Mouse (Mus musculus) skeletal muscle tissue, adult 2 months (tissue): ENCODE measurements around the gene Mctp2.

Experiments
- DNase-seq: peaks from one replicate; pipeline ENCODE4 v3.0.0-alpha.2; 2012; ENCODE audit warnings: low read depth, low spot score

Gene Mctp2

DNA sequence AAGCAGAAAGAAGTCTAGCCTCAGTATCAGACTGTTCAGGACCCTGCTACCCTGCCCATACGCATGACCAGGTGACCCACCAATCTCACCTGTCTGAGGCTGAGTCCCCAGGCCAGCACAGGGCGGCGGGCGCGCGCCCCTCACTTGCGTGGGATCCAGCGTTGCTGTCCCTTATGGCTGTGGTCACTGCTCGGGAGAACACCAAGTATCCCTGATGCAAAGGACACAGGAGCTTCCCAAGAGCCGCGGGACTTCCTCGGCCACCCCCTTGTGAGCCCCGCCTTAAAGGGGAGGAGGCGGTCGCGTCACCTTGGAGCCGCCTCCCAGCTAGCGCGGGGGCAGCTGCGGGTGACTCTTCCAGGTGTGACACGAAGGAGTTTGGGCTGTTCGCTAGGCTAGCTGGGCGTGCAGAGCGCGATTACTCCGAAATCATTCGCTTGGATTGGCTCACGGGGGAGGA lies at the start of gene Mctp2:
Gene Mctp2 (minus strand): TSS at position 227 of the 460 bp plus-strand sequence.
- peak; percentile 7 for DNase-seq

DNA sequence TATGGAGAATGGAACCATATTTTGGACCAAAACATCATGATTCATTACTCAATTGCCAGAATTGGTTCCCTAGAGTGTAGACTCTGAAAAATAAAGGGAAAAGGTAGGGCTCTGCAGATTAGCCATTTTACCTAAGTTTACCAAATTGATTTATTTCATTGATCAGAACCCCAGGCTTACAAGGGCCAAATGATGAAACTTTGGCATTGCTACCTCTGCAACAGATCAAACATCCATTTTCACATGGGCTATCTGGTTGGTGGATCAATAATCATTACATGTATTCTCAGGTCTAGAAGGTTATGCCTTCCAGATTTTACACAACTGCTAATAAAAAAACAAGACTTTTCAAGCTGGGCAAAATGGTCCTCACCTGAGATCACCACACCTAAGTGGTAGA lies 39.5 kb upstream of the Mctp2 start:
- no peak for DNase-seq

DNA sequence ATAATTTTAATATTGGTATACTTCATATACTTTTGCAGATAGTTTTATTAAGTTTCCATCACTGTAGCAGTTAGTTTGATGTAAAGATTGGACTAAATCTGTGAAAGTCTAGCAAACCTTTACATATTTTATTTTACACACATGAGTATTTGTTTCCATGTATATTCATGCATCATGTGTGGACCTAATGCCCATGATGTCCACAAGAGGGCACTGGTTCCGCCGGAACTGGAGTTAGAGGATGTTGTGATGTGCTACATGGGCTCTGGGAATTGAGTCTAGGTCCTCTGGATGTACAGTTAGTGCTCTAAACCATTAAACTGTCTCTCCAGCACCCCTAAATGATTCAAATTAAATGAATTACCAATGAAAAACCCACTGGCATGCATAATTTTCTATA lies 37.3 kb upstream of the Mctp2 start:
- no peak for DNase-seq

DNA sequence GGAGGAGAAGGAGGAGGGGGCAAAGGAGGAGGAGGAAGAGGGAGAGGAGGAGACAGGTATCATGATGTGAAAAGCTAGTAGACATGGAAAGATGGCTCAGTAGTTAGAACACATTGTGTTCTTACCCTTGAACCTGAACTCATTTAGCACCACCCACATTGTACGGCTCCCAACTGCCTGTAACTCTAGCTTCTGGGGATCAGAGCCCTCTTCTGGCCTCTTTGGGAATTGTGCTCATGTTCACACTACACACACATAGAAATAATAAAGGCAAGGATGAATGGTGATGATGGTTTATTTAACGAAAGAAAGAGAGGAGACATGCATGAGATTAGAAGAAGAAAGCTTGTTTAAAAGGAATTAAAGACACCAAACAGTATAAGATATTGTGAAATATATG lies 36.4 kb upstream of the Mctp2 start:
- no peak for DNase-seq

DNA sequence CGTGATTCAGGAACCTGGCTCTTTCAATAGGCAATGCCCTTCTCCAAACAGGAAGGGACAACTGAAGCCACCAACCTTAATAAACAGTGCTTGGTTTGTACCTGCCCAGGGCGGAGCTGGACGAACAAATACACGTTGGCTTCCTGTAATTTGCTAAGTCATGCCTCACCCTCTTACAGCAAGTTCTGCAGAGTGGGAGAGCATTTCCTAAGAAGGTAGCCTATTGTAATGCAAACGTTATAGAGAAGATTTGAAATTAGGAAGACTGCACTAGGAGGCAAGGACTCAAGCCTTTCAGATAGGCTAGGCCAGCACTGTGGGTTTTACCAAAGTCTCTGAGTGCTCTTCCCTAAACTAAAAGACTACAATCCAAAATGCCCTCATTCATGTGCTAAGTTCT lies 19.6 kb upstream of the Mctp2 start:
- DNase-seq = no peak

DNA sequence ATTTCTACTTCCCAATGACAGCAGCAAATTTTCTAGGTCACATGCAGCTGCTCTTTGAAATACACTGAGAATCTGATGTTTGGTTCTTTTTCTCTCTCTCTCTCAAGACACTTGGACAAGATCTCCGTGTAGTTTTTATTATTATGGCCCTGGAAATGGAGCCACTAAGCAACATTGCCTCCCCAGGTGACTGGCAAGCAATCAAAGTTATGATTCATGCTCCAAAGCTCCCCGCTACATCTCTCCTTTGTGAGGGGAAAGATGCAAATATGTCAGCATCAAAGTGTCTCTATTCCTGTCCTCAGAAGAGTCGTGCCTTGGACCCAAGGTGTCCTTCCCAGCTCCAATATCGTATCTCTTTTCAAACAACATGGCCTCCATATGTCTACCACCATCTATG lies 14.5 kb upstream of the Mctp2 start:
- no peak for DNase-seq

DNA sequence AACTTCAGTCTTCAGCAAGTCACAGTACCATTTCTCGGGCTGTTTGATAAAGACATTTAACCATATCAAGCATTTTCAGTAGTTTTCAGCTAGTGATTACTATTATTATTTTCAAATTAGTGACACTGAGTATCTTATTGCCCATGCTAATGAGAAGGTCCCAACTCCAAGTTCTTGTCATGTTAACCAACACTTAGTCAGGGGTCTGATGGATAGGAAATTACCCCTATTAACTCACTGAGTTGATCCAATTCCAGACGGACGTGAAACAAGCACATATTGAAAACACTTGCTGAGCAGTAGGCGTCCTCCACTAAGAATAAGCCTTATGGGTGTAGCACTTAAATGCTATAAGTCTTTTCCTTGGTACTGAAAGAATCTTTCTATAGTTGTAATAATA lies 14.0 kb upstream of the Mctp2 start:
- no peak for DNase-seq

DNA sequence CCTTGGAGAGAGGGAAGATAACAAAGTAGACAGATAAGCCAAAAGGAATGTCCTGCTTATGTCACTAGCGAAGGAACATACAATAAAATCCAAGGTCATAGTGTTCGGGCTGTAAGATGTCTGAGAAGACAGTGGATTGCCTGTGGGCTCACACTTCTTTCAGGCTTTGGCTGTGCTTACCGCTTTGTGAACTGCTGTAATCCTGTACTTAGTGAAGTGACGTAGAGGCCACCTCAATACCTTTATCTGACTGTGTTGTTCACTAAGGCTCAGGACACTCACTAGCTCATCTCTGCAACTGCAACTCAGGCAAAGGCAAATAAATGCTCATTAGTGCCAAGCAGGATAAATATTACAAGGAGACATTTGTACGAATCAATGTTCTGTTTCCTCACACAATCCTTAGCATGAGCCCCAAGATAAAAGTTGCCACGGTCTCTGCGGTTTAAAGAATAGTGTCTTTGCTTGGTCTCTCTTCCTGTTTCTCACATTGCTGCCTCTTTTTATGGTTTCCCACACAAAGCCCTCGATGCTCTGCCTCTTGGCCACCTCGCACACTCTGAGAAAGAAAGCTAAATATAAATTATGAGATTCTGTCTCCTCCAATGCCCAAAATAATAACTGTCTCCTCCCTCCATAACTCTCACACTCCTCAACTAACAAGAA lies 8.1 kb upstream of the Mctp2 start:
- no peak for DNase-seq

DNA sequence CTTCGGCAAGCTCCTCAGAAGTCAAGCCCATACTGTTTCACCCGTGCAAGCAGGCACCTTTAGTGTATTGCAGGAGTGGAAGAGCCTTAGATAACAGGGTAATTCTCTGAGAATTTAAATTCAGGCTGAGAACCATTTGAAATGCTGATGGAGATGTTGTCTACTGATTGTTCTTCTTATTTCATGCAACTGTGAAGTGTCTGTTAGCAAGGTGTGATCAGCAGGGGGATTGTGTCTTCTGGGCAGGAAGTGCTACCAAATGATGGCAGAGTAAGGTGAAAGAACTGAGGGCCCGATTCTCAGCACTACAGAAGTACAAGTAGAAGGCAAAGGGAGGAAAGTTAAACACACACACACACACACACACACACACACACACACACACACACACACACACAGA lies 7.5 kb upstream of the Mctp2 start:
- no peak for DNase-seq

DNA sequence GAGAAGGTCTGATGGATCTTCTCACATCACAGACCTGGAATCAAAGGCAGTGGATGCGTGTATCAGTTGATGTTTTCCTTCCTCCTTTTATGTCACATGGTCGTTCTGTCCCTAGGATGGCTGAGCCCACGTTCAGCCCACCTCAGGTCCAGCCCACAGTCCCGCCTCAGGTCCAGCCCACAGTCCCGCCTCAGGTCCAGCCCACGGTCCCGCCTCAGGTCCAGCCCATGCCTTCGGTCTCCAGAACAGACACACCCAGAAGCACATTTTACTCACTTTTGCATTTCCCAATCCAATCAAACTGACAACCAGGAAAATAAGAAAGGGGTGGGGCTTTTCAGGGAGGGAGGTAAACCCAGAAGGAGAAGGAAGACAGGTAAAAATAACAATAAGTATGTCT lies 5.2 kb upstream of the Mctp2 start:
- DNase-seq = no peak

DNA sequence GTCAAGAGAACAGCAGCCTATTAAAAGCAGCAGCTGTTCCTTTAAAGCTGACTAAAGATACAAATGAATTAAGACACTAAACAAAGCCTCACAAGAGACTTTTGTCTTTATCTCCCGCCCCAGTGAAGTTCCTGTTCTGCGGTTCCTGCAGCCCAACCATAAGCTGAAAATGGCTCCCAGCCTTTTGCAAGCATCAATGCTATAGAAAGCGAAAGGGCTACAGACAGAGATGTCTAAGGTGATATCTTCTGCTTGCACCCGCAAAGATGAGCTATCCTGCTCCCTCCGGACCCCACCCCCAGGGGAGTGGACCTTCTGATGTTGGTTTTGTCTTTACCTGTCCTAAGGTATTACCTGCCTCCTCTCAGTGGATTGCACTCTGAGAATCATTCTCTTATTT lies 1.7 kb upstream of the Mctp2 start:
- no peak for DNase-seq

DNA sequence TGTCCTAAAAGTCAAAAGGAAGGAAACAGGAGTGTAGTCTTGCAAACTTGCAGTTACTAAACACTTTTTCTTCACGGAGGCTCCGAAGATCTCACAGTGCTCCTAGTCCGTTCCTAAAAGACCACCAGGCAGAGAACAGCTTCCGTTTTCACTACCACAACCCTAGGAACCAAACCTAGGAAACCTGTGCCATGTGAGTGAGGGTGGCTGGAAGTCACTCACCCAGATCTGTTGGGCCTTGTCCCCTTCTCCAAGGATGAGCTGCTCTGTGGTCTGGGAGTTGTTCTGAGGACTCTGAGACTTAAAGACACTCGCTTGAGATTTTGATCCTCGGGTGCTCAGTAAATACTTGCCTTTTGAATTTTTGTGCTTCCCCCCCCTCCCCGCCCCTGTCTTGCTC lies 439 bp upstream of the Mctp2 start:
- DNase-seq = no peak

DNA sequence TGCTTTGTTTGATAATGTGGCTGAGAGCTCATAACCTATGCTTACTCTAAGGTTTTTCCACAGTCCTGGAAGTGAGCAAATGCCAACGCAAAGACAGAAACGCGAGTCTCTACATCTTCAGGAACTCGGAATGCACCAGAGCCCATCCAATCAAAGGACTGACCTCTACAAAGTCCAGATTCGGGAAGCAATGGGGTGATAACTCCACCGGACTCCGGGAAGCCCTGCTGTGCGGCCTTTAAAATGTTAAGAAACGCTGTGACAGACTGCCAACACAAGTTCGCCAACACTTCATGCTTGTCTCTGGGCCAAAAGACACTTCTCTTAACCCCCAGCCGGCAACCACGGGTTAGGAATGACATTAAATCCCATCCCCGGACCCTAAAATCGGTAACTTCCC lies 437 bp downstream of the Mctp2 start:
- DNase-seq = no peak

DNA sequence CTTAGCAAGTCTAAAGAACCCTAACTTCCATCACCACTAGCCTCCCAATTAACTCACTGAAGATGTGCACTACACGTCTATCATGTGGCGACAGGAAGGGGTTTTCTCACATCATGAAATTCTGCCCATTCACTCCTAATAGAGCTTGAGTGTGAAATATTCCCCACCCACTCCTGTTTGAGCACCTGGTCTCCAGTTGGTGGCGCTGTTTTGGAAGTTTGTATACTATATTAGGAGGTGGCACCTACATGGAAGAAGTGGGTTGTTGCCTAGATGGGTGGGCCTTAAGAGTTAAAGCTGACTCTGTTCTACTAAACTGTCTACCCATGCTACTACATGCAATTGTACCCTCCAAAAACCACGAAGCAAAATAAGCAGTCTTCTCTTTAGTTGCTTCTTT lies 4.7 kb downstream of the Mctp2 start:
- DNase-seq = no peak

DNA sequence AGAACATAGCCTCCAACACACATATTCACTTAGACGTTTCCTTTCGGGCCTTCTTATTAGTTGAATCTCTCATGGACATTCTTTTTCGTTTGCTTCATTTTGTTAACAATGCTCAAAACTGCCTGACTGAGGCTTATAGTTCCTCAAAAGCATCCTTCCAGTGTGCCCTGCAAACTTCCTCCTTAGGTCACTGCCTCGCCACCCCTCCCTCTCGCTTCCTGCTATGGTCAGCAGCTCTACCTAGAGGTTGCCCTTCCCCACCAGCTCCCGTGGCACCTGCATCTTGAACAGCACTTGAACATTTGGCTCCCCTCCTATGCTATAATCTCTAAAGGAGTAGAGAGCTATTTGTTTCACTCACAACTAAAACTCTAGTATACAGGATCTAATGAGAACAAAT lies 6.7 kb downstream of the Mctp2 start:
- no peak for DNase-seq

DNA sequence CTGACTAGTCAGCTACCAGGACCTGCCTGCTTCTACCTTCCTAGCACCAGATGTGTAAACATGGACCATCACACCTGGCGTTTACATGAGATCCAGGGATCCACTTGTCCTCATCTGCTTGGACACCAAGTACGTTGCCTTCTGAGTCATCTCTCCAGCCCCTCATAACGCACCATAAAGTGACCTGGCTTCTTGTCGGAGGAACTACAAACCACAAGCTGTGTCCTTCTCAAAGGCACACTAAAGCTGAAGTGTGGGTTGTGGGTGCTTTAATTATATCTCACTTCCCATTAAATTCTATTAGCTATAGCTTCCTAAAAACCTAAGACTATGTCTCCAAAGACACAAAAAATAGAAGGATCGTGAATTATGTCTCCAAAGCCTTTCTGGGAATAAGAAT lies 9.4 kb downstream of the Mctp2 start:
- no peak for DNase-seq

DNA sequence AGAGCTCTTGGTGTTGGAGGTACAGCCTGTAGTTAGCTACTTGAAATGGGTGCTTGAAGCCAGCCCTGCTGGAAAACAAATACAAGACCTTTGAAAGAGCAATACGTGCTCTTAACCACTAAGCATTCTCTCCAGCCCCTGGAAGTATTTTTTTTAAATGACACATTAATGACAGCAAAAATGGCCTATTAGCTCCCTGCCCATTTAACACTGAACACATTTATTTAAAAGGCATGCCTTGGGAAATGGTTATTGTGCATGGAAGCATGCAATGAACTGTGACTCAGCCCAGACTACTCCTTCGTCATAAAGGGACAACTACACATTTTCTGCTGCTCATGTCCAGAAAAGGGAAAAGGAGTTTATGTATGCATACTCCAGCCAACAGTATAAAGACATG lies 10.2 kb downstream of the Mctp2 start:
- no peak for DNase-seq

DNA sequence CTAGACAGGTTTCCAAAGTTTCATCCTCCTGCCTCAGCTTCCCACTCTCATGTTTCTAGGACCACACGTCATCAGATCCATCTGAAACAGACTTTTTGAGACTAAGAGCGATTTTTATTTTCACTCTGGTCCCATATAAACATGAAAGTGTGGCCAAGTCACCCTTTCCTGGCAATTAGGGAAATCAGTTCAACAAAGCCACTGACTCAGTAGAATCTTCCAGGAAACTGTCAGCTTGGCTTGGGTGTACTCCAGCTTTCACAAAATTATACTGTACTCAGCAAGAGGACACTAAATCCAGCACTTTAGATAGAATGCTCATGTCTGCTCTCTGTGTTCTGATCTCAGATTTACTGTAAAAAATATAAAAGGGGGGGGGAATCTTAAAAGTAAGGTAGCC lies 11.5 kb downstream of the Mctp2 start:
- DNase-seq = no peak

DNA sequence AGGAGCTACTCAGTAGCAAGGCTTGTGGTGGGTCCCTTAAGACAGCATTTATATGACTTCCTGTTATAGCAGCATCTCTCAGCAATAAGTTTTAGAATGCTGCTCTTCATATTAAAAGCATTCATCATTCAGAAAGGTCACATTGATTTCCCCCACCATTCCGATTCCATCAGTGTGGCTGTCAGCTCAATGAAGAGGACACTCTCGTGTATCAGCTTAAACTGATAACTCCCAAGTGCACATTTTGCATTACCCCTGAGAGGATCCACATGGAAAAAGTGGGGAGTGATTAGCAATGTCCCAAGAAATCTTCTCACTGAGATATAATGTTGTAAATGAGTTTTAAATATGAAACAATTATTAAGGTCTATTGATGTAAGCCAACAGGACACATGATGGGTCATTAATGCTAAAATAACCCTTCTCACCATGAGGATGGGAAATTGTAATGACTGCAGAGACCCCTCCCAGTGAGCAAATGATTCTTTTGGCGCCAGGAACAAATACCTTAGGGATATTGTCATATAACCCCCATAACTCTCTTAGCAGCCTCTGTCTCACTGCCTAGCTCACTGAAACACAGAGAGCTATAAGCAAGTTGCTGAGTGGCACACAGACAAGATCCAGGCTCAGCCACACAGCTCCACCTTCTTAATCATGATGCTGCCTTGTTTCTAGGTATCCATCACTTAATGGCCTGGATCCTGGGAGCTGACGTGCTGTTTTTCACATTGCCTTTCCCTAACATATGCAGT lies 12.4 kb downstream of the Mctp2 start:
- no peak for DNase-seq

DNA sequence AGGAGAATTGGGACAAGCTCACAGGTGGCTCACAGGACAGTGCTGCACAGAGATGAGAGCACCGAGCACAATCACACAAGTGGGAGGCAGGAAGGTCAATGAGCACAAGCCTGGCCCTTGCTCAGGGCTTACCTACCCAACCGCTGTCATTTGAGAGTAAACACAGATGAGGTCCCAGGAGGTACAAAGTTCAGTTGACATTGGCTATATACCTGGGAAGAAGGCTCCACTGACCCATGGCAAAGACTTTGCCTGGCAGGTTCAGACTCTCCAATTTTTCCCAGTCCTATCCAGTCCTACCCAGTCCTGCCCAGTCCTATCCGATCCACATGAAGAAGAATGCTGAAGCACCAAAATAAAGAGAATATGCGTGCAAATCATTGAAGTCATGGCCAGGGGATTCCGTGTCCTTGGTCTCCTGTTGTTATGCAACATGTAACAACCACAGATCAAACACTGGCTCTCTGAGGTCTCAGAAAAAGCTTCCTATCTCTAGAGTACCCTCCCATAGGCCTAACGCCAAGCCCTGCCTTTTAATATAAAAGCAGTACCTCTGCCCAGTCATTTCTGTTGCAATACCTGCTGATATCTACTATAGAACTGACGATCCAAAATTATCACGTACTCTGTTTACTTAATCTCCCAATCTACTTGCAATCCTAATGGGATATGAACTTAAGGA lies 14.0 kb downstream of the Mctp2 start:
- no peak for DNase-seq

DNA sequence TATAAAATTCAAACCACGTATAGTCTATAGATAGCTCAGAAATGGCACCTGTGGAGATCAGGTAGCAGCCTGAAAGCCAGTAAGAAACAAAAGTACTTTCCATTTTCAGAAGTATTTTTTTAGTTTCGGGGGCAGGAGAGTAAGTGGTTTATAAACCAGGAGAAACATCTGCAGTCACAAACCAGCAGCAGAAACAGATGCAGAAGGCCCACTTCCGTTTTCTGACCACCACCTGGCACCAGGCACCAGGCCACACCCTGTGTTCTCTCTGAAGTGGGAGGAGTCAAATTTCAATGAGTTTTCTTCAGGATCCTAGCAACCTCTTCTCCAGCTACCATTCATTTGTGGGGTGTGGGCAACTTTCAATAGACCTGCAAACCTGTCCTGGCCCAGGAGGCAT lies 25.7 kb downstream of the Mctp2 start:
- peak; percentile 10 for DNase-seq

DNA sequence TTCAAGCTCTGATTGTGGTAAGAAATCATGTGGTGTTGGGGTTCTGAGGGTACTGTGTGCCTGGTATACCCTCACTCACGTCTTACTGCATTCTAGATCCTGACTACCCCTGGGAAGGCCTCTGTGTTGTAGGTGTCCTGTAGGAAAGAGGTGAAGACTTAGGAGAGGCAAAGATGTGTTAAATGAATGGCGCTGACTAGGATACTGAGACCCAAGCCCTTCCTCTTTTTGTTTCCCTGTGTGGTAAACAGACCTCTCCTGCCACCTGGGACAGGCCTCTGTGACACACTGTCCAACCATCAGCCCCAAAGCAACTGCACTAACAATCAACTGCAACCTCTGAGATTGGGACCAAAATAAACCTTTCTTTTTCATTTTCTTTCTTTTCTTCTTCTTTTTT lies 28.0 kb downstream of the Mctp2 start:
- no peak for DNase-seq

DNA sequence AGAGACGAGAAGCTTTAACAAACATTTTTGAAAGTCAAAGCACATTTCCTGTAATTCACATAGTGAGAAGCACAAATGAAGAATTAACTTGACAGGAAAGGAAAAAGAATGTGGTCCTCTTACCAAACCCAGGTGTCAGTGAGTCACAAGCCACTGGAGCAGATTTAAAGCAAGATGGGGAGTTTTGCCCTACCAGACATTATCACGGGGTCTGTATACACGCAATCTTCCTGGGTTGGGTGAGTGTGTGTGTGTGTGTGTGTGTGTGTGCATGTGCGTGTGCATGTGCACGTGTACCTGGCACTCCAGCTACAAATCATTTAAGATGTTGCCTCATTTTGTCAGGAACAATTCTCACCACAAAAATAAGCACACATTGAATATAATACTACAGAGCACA lies 30.9 kb downstream of the Mctp2 start:
- DNase-seq = no peak
